Mouse (Mus musculus): ENCODE results near the gene Ppp1r12c. TPM values are rescaled to one million over a fixed set of nuclear protein-coding genes. Genes with fewer than 3 reads are reported as not detected.

Gene Ppp1r12c
- polyA plus RNA-seq, 1 experiment from 2014 or later = 17.0 TPM

DNA sequence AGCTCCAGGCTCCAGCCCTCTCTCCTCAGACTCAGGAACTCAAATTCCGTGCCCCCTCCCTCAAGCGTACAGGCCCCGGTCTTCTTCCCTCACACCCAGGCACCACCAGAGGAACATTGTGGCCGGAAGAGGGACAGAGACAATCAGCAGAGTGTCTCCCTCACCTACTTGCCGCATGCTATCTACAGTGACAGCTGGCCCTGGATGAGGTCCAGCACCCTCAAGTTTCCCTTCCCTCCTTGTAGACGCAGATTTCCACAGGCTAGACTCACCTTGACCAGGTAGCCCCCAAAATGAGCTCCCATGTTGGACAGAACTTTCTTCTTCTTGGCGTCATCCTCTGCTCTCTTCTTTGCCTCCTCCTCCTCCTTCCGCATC is 7.2 kb upstream of the Ppp1r12c start:
- Histone ChIP-seq H3K27me3 (replicated peaks; ENCODE audit: control insufficient read depth, insufficient read depth, low read length) (no peaks in the 10 kb centered on the region), H3K4me3 (ENCODE audit: low read length) (no peak overlapping the region), H3K27ac (ENCODE audit: low read length) (no peak overlapping the region), H3K36me3 (ENCODE audit: control insufficient read depth, insufficient read depth, low read length) (no peaks in the 10 kb centered on the region), H3K4me1 (ENCODE audit: control insufficient read depth, insufficient read depth, low read length) (peaks cover 3% of the 10 kb centered on the region; the same call in 1 of the 2 replicates), H3K4me2 (ENCODE audit: low read depth, low read length) (no peak overlapping the region), H3K9me3 (ENCODE audit: control insufficient read depth, low read length) (no peaks in the 10 kb centered on the region), H3K9ac (ENCODE audit: low read depth, low read length) (no peak overlapping the region)
- 94% methylated on average over 8 of the region's 8 CpGs for WGBS
- ATAC-seq = no peak

DNA sequence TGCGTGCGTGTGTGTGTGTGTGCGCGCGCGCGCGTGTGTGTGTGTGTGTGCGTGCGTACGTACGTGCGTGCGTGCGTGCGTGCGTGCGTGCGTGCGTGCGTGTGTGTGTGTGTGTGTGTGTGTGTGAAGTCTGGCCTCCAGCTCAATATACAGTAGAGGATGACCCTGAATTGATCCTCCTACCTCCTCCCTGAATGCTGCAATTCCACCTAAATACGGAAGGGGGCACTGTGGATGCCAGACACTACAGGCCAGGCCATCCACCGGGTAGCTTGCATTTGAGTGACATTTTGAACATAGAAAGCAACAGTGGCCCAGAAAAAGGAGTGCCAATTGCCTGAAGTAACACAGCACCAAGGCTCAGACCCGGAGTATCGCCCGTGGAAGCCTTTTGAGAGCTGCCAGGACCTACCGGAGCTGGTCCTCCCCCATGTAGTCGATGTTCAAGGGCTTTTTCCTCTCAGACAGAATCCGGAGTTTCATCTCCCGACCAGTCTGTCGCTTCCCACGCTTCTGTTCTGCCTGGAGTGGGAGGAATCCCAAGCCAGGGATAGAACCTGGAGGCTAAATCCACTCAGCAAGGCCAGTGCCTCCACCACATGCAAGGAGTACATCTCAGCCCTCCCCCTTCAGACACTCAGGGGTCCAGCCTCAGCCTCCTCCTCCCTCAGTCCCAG is 6.7 kb upstream of the Ppp1r12c start:
- WGBS = 80% methylated on average over 31 of the region's 32 CpGs
- H3K4me2 ChIP-seq (ENCODE audit: low read depth, low read length) = no peak overlapping the region
- H3K27me3 ChIP-seq (replicated peaks; ENCODE audit: control insufficient read depth, insufficient read depth, low read length) = no peaks in the 10 kb centered on the region
- H3K27ac ChIP-seq (ENCODE audit: low read length) = no peak overlapping the region
- no peaks in the 10 kb centered on the region for H3K9me3 ChIP-seq (ENCODE audit: control insufficient read depth, low read length)
- H3K36me3 ChIP-seq (ENCODE audit: control insufficient read depth, insufficient read depth, low read length) = no peaks in the 10 kb centered on the region
- ATAC-seq = no peak
- H3K9ac ChIP-seq (ENCODE audit: low read depth, low read length) = no peak overlapping the region
- peaks cover 3% of the 10 kb centered on the region; the same call in 1 of the 2 replicates for H3K4me1 ChIP-seq (ENCODE audit: control insufficient read depth, insufficient read depth, low read length)
- no peak overlapping the region for H3K4me3 ChIP-seq (ENCODE audit: low read length)

DNA sequence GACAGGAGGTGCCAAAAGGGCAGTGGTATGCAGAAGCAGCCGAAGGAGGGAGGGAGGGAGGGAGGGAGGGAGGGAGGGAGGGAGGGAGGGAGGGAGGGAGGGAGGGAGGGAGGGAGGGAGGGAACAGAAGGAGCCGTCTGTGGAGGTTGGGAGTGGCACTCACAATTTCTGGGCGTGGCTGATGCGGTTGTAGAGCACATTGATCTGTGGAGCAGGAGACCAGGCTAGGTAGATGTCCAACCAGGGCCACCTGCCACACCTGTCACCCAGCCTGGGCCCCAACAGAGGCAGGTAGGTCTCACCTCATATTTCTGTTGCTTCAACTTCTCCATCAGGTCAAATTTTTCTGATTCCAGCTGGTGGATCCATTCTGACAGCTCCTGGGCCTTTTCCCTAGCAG is 5.7 kb upstream of the Ppp1r12c start:
- Histone ChIP-seq H3K9me3 (ENCODE audit: control insufficient read depth, low read length) (no peaks in the 10 kb centered on the region), H3K9ac (ENCODE audit: low read depth, low read length) (no peak overlapping the region), H3K36me3 (ENCODE audit: control insufficient read depth, insufficient read depth, low read length) (no peaks in the 10 kb centered on the region), H3K27me3 (replicated peaks; ENCODE audit: control insufficient read depth, insufficient read depth, low read length) (no peaks in the 10 kb centered on the region), H3K27ac (ENCODE audit: low read length) (no peak overlapping the region), H3K4me3 (ENCODE audit: low read length) (no peak overlapping the region), H3K4me1 (ENCODE audit: control insufficient read depth, insufficient read depth, low read length) (peaks cover 5% of the 10 kb centered on the region; the same call in 1 of the 2 replicates), H3K4me2 (ENCODE audit: low read depth, low read length) (no peak overlapping the region)
- 45% methylated on average over 3 of the region's 4 CpGs for WGBS
- ATAC-seq = no peak

DNA sequence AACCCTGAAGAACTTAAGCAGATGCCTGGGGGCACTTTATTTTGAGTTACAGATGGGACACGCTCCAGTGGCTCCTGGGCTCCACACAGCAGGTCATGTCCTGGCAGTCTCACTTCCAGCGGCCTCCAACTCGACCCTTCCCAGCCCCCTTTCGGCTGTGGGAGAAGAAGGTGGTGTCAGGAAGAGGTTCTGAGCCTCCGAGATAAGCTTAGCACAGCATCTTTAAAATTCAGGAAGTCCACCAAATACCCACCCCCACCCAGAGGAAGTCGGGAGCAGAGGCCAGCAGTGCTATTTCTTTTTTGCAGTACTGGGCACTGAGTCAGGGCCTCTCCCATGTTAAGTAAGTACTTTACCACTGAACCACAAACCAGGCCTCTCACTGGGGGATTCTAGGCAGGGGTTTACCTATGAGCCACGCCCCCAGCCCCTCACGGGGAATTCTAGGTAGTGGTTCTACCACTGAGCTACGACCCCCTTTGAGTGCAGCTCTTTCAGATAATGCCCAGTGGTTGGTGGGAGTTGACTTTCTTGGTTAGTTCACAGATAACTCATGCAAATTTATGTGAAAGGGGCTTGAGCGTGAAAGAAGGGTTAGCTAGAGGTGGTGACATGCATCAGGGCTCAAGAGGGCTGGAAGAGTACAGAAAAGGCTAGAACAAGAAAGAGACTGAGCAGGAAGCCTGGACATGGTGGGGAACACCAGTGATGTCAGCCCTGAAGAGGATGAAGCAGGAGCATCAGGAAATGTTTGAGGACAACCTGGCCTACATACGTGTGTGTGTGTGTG is 3.4 kb upstream of the Ppp1r12c start:
- Histone ChIP-seq H3K27me3 (replicated peaks; ENCODE audit: control insufficient read depth, insufficient read depth, low read length) (no peaks in the 10 kb centered on the region), H3K4me1 (ENCODE audit: control insufficient read depth, insufficient read depth, low read length) (peaks cover 12% of the 10 kb centered on the region), H3K36me3 (ENCODE audit: control insufficient read depth, insufficient read depth, low read length) (no peaks in the 10 kb centered on the region), H3K4me2 (ENCODE audit: low read depth, low read length) (no peak overlapping the region), H3K9me3 (ENCODE audit: control insufficient read depth, low read length) (no peaks in the 10 kb centered on the region), H3K4me3 (ENCODE audit: low read length) (no peak overlapping the region), H3K27ac (ENCODE audit: low read length) (no peak overlapping the region), H3K9ac (ENCODE audit: low read depth, low read length) (no peak overlapping the region)
- no peak for ATAC-seq
- WGBS = 55% methylated on average over 11 of the region's 11 CpGs

DNA sequence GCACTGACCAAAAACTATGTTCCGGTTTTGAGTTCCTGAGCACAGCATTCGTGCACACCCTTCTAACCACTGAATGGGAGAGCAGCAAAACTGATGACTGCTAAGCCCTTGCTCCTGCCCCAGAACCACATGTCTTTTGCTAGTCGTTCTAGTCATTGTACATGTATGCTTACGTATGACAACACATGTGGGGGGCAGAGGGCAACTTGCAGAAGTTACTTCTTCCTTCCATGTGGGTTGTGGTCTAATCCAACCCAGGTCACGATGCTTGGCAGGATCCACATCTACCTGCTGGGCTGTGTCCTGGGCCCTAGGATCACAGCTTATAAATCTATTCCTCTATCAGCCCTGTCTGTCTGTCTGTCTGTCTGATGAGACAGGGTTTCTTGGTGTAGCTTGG is 2.4 kb upstream of the Ppp1r12c start:
- H3K4me2 ChIP-seq (ENCODE audit: low read depth, low read length) = no peak overlapping the region
- 82% methylated on average over 5 of the region's 5 CpGs for WGBS
- no peak overlapping the region for H3K27ac ChIP-seq (ENCODE audit: low read length)
- H3K9ac ChIP-seq (ENCODE audit: low read depth, low read length) = no peak overlapping the region
- H3K27me3 ChIP-seq (replicated peaks; ENCODE audit: control insufficient read depth, insufficient read depth, low read length) = no peaks in the 10 kb centered on the region
- no peak for ATAC-seq
- no peaks in the 10 kb centered on the region for H3K36me3 ChIP-seq (ENCODE audit: control insufficient read depth, insufficient read depth, low read length)
- H3K9me3 ChIP-seq (ENCODE audit: control insufficient read depth, low read length) = no peaks in the 10 kb centered on the region
- peaks cover 22% of the 10 kb centered on the region for H3K4me1 ChIP-seq (ENCODE audit: control insufficient read depth, insufficient read depth, low read length)
- H3K4me3 ChIP-seq (ENCODE audit: low read length) = no peak overlapping the region

DNA sequence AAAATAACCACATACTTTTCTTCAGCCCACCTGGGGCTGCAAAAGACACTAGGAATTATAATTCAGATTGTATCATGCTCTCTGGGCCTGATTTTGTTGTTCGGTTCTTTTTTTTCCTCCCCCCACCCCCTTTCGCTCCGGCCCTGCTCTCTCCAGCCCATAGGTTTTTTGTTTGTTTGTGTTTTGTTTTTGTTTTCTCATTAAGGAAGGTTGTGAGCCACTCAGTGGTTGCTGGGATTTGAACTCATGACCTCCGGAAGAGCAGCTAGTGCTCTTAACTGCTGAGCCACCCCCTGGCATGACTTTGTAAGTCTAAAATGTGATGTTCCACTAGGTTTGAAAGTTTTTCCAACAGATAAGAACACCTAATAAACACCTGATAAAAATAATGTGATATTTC is 1.6 kb upstream of the Ppp1r12c start:
- Histone ChIP-seq H3K4me1 (ENCODE audit: control insufficient read depth, insufficient read depth, low read length) (peaks cover 30% of the 10 kb centered on the region), H3K27ac (ENCODE audit: low read length) (no peak overlapping the region), H3K4me3 (ENCODE audit: low read length) (no peak overlapping the region), H3K27me3 (replicated peaks; ENCODE audit: control insufficient read depth, insufficient read depth, low read length) (no peaks in the 10 kb centered on the region), H3K9ac (ENCODE audit: low read depth, low read length) (no peak overlapping the region), H3K4me2 (ENCODE audit: low read depth, low read length) (no peak overlapping the region), H3K9me3 (ENCODE audit: control insufficient read depth, low read length) (no peaks in the 10 kb centered on the region), H3K36me3 (ENCODE audit: control insufficient read depth, insufficient read depth, low read length) (no peaks in the 10 kb centered on the region)
- WGBS = 78% methylated on average over 4 of the region's 4 CpGs
- ATAC-seq = no peak

DNA sequence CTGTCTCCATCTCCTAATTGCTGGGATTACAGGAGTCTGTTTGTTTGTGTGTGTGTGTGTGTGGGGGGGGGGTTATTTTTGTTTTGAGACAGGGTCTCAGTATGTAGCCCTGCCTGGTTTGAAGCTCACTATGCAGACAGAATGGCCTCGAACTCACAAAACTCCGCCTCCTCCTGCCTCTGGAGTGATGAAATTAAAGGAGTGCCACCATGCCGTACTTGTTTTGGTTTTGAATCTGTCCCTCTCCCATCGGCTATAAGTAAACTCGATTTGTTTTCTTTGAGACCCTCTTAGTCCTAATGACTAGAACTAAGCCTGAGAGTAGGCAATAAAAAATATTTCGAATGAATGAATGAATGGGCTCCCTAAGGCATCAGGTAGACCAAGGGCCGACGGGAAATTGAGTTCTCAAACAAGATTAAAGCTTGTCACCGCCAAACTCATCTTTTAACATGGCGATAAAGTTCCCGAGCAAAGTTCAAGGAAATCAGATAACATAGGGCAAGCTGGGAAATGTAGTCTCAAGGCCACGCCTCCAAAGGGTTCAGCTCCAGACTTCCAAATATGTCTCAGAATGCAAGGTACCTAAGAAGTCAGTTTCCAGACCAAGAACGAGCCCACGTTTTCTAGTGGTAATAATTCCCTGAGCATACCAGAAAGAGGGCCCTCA is 1.1 kb upstream of the Ppp1r12c start:
- WGBS = 8% methylated on average over 14 of the region's 14 CpGs
- Histone ChIP-seq H3K27me3 (replicated peaks; ENCODE audit: control insufficient read depth, insufficient read depth, low read length) (no peaks in the 10 kb centered on the region), H3K9ac (ENCODE audit: low read depth, low read length) (peak overlapping the region; percentile 83; the same call in 1 of the 2 replicates), H3K4me1 (ENCODE audit: control insufficient read depth, insufficient read depth, low read length) (peaks cover 35% of the 10 kb centered on the region), H3K27ac (ENCODE audit: low read length) (0 out of 2 replicates have a peak overlapping the region, but pooled peaks have one; percentile 18), H3K4me3 (ENCODE audit: low read length) (peak overlapping the region; percentile 87), H3K4me2 (ENCODE audit: low read depth, low read length) (peak overlapping the region; percentile 59), H3K9me3 (ENCODE audit: control insufficient read depth, low read length) (no peaks in the 10 kb centered on the region), H3K36me3 (ENCODE audit: control insufficient read depth, insufficient read depth, low read length) (no peaks in the 10 kb centered on the region)
- peak; percentile 12 for ATAC-seq

DNA sequence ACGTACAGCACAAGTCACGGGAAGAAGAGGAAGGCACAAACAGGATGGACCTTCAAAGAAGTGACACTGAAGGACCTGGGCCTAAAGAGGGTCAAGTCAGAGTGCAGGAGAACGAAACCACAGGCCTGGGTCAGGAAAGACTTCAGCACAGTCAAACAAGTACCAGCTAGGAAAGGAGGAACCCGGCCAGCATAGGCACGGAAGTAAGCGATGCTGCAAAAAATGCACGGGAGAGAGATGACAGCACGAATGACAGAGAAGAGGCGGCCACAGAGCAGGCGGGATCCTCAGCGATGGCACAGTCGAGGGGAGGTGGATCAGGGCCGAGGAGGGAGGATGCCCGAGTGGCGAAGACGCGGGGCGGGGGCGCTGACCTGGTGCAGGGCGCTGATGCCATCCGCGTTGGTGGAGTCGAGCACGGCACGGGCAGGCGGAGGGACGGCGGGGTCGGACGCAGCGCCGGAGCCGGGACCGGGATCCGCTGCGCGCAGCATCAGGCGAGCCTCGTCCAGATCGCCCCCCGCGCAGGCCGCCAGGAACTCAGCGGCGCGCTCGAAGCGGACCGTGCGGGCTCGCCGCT is 498 bp downstream of the Ppp1r12c start:
- under 1% methylated on average over 51 of the region's 52 CpGs for WGBS
- H3K4me1 ChIP-seq (ENCODE audit: control insufficient read depth, insufficient read depth, low read length) = peaks cover 35% of the 10 kb centered on the region
- ATAC-seq = peak; percentile 32
- H3K4me2 ChIP-seq (ENCODE audit: low read depth, low read length) = peak overlapping the region; percentile 76
- H3K9ac ChIP-seq (ENCODE audit: low read depth, low read length) = peak overlapping the region; percentile 83
- H3K36me3 ChIP-seq (ENCODE audit: control insufficient read depth, insufficient read depth, low read length) = no peaks in the 10 kb centered on the region
- no peaks in the 10 kb centered on the region for H3K9me3 ChIP-seq (ENCODE audit: control insufficient read depth, low read length)
- H3K27ac ChIP-seq (ENCODE audit: low read length) = peak overlapping the region; percentile 97
- H3K4me3 ChIP-seq (ENCODE audit: low read length) = peak overlapping the region; percentile 87
- H3K27me3 ChIP-seq (replicated peaks; ENCODE audit: control insufficient read depth, insufficient read depth, low read length) = no peaks in the 10 kb centered on the region

DNA sequence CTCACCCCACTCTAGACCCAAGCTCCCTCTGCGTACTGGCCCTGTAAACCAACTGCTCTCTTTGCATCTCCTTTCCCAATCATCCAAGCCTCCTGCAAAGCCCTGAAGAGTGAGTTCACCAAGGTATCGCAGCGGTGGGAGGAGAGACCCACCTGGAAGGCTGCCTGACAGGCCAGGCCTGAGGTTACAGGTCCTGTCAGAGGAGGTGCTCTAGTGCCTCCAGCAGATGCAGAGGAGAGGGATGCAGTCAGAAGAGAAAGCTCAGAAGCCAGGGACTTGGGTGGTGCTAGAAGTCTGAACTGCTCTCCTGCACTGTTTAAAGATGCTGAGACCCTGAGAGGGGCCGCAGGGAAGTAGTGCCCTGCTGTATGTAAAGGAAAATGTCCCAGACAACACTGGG is 2.4 kb downstream of the Ppp1r12c start:
- WGBS = 87% methylated on average over 4 of the region's 4 CpGs
- Histone ChIP-seq H3K27ac (ENCODE audit: low read length) (peak overlapping the region; percentile 35), H3K9me3 (ENCODE audit: control insufficient read depth, low read length) (no peaks in the 10 kb centered on the region), H3K4me3 (ENCODE audit: low read length) (peak overlapping the region; percentile 87), H3K4me1 (ENCODE audit: control insufficient read depth, insufficient read depth, low read length) (peaks cover 35% of the 10 kb centered on the region), H3K9ac (ENCODE audit: low read depth, low read length) (peak overlapping the region; percentile 83), H3K27me3 (replicated peaks; ENCODE audit: control insufficient read depth, insufficient read depth, low read length) (no peaks in the 10 kb centered on the region), H3K36me3 (ENCODE audit: control insufficient read depth, insufficient read depth, low read length) (no peaks in the 10 kb centered on the region), H3K4me2 (ENCODE audit: low read depth, low read length) (peak overlapping the region; percentile 76)
- no peak for ATAC-seq
